Mouse (Mus musculus): ENCODE measurements around the gene Tia1. TPM values are rescaled to one million over a fixed set of nuclear protein-coding genes. Genes with fewer than 3 reads are reported as not detected.

Tia1 gene
- polyA plus RNA-seq, 2 experiments = 173 to 230 TPM

GRCm38 (mm10) chr6:86406306-86406705 lies 2.3 kb downstream of the Tia1 start:
- ATAC-seq (ENCODE audit: low FRiP score, low read depth) = no peak
- no peak for TF ChIP-seq POLR2A (IDR thresholded peaks at IDR 0.05; ENCODE audit: borderline replicate concordance, extremely low read depth, insufficient read depth, insufficient read length)

DNA sequence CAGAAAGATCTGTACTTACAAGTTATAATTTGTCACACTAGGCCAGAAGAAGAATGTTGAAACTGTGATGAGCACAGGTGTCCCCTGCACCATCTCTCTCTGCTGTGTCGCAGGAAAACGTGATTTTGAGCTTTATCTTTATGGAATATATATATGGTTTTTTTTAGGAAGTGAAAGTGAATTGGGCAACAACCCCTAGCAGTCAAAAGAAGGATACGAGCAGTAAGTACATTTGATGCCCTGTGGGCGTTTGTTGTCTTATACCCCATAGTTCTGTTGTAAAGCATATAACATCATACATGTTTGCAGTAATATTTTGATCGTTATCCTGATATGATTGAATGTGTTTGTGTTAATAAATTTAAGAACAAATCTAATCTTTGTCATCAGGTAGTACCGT lies 14.7 kb downstream of the Tia1 start:
- 89% methylated on average over 6 of the region's 6 CpGs for WGBS

More at GRCm38 (mm10) chr6:86406306-86406705, 2.3 kb downstream of the Tia1 start:
- H3K9ac ChIP-seq (ENCODE audit: low read depth, low read length, severe bottlenecking) = no peak overlapping the region
- no peaks in the 10 kb centered on the region for H3K9me3 ChIP-seq (ENCODE audit: control insufficient read depth, low read length)
- no peaks in the 10 kb centered on the region for H3K27me3 ChIP-seq (ENCODE audit: control insufficient read depth, insufficient read depth, low read length)
- H3K36me3 ChIP-seq (ENCODE audit: control insufficient read depth, insufficient read depth, low read length) = peaks cover 16% of the 10 kb centered on the region
- no peak for DNase-seq (ENCODE audit: low spot score)
- H3K27ac ChIP-seq (replicated peaks; ENCODE audit: low read depth, low read length) = no peak overlapping the region
- peaks cover 11% of the 10 kb centered on the region for H3K4me1 ChIP-seq (ENCODE audit: control insufficient read depth, insufficient read depth, low read length)
- H3K4me2 ChIP-seq (replicated peaks; ENCODE audit: low read depth, low read length, severe bottlenecking) = peak overlapping the region; percentile 39
- H3K4me3 ChIP-seq (replicated peaks; ENCODE audit: low read length) = no peak overlapping the region

DNA sequence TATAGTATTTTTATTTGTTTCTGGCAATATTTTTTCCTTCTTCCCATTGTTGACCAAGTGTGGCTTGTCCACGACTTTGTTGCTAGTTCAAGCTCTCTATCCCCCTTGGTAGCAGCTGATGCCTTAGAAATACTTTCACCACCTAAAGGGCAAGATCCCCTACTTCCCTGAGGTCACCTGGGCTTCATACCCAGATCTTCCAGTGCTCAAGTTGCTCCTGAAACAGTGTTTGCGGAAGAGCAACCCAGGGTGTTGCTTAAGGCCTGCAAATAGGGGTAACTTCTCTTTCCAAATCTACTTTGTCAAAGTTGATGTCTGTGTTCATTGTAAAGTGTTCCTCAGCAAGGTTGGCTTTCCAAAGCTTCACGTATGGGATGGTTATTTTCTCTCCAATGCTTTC lies 15.2 kb downstream of the Tia1 start:
- peaks cover 83% of the 10 kb centered on the region for H3K36me3 ChIP-seq (ENCODE audit: control insufficient read depth, insufficient read depth, low read length)
- ATAC-seq (ENCODE audit: low FRiP score, low read depth) (no peak), DNase-seq (ENCODE audit: low spot score) (no peak)
- no peaks in the 10 kb centered on the region for H3K4me1 ChIP-seq (ENCODE audit: control insufficient read depth, insufficient read depth, low read length)
- no peaks in the 10 kb centered on the region for H3K9me3 ChIP-seq (ENCODE audit: control insufficient read depth, low read length)
- H3K27ac ChIP-seq (replicated peaks; ENCODE audit: low read depth, low read length) = no peak overlapping the region
- no peak overlapping the region for H3K4me2 ChIP-seq (replicated peaks; ENCODE audit: low read depth, low read length, severe bottlenecking)
- no peak for TF ChIP-seq POLR2A (IDR thresholded peaks at IDR 0.05; ENCODE audit: borderline replicate concordance, extremely low read depth, insufficient read depth, insufficient read length)
- H3K27me3 ChIP-seq (ENCODE audit: control insufficient read depth, insufficient read depth, low read length) = no peaks in the 10 kb centered on the region
- WGBS = 93% methylated on average over 3 of the region's 3 CpGs
- H3K4me3 ChIP-seq (replicated peaks; ENCODE audit: low read length) = no peak overlapping the region
- no peak overlapping the region for H3K9ac ChIP-seq (ENCODE audit: low read depth, low read length, severe bottlenecking)

More for the DNA sequence above, 14.7 kb downstream of the Tia1 start:
- Histone ChIP-seq H3K9me3 (ENCODE audit: control insufficient read depth, low read length) (no peaks in the 10 kb centered on the region), H3K4me3 (replicated peaks; ENCODE audit: low read length) (no peak overlapping the region), H3K36me3 (ENCODE audit: control insufficient read depth, insufficient read depth, low read length) (peaks cover 85% of the 10 kb centered on the region), H3K27ac (replicated peaks; ENCODE audit: low read depth, low read length) (no peak overlapping the region), H3K9ac (ENCODE audit: low read depth, low read length, severe bottlenecking) (no peak overlapping the region), H3K27me3 (ENCODE audit: control insufficient read depth, insufficient read depth, low read length) (no peaks in the 10 kb centered on the region), H3K4me1 (ENCODE audit: control insufficient read depth, insufficient read depth, low read length) (no peaks in the 10 kb centered on the region), H3K4me2 (replicated peaks; ENCODE audit: low read depth, low read length, severe bottlenecking) (no peak overlapping the region)
- no peak for ATAC-seq (ENCODE audit: low FRiP score, low read depth)
- no peak for TF ChIP-seq POLR2A (IDR thresholded peaks at IDR 0.05; ENCODE audit: borderline replicate concordance, extremely low read depth, insufficient read depth, insufficient read length)
- DNase-seq (ENCODE audit: low spot score) = no peak

DNA sequence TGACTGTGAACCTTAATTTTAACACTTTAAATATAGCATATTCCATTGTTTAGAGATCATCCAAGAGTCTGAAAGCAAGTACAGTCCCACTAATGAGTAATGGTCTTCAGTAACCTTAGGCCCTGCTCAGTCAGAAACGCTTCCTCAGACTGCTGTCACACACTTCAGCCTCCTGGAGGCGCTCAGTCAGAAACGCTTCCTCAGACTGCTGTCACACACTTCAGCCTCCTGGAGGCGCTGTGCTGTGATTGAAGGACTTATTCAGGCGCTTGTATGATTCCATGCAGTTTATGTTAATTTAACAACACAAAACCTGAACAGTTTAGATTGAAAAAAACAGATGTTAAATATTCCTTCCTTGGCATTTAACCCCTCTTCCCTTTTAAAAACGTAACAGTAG lies 16.5 kb downstream of the Tia1 start:
- no peaks in the 10 kb centered on the region for H3K27me3 ChIP-seq (ENCODE audit: control insufficient read depth, insufficient read depth, low read length)
- H3K4me1 ChIP-seq (ENCODE audit: control insufficient read depth, insufficient read depth, low read length) = no peaks in the 10 kb centered on the region
- H3K9me3 ChIP-seq (ENCODE audit: control insufficient read depth, low read length) = no peaks in the 10 kb centered on the region
- no peak for TF ChIP-seq POLR2A (IDR thresholded peaks at IDR 0.05; ENCODE audit: borderline replicate concordance, extremely low read depth, insufficient read depth, insufficient read length)
- H3K4me2 ChIP-seq (replicated peaks; ENCODE audit: low read depth, low read length, severe bottlenecking) = no peak overlapping the region
- H3K9ac ChIP-seq (ENCODE audit: low read depth, low read length, severe bottlenecking) = no peak overlapping the region
- ATAC-seq (ENCODE audit: low FRiP score, low read depth) = no peak
- H3K27ac ChIP-seq (replicated peaks; ENCODE audit: low read depth, low read length) = no peak overlapping the region
- peaks cover 85% of the 10 kb centered on the region for H3K36me3 ChIP-seq (ENCODE audit: control insufficient read depth, insufficient read depth, low read length)
- DNase-seq (ENCODE audit: low spot score) = no peak
- no peak overlapping the region for H3K4me3 ChIP-seq (replicated peaks; ENCODE audit: low read length)
- WGBS = 78% methylated on average over 6 of the region's 6 CpGs

DNA sequence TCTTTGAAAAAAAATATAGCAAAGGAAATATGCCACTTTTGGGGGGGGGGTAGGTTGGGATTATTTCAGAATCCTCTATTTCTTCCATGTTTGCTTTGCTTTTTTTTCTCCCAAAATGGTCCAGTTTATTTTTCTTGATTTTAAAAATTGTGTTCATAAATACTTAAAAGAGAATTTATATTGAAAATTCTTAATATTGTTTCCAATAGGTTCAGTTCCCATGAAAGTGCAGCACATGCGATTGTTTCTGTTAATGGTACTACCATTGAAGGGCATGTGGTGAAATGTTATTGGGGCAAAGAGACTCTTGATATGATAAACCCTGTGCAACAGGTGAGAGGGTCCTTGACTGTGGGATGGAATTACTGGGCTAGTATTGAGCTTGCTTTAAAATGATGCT lies 22.3 kb downstream of the Tia1 start, which contains the start of gene Gm44790:
Gm44790 (plus strand) TSS at position 301 of the 400 bp plus-strand sequence.
- Histone ChIP-seq H3K27ac (replicated peaks; ENCODE audit: low read depth, low read length) (no peak within 1 kb of the TSS), H3K36me3 (ENCODE audit: control insufficient read depth, insufficient read depth, low read length) (peaks cover 87% of the 10 kb centered on the region), H3K9me3 (ENCODE audit: control insufficient read depth, low read length) (no peaks in the 10 kb centered on the region), H3K9ac (ENCODE audit: low read depth, low read length, severe bottlenecking) (no peak within 1 kb of the TSS), H3K4me3 (replicated peaks; ENCODE audit: low read length) (no peak within 1 kb of the TSS), H3K27me3 (ENCODE audit: control insufficient read depth, insufficient read depth, low read length) (no peaks in the 10 kb centered on the region), H3K4me2 (replicated peaks; ENCODE audit: low read depth, low read length, severe bottlenecking) (no peak within 1 kb of the TSS), H3K4me1 (ENCODE audit: control insufficient read depth, insufficient read depth, low read length) (no peaks in the 10 kb centered on the region)
- WGBS = 96% methylated on average over 1 of the region's 1 CpGs
- TF ChIP-seq POLR2A (IDR thresholded peaks at IDR 0.05; ENCODE audit: borderline replicate concordance, extremely low read depth, insufficient read depth, insufficient read length) = no peak
- no peak for ATAC-seq (ENCODE audit: low FRiP score, low read depth)
- no peak for DNase-seq (ENCODE audit: low spot score)

GRCm38 (mm10) chr6:86431531-86431930 lies 27.5 kb downstream of the Tia1 start:
- H3K9me3 ChIP-seq (ENCODE audit: control insufficient read depth, low read length) = no peaks in the 10 kb centered on the region
- no peak overlapping the region for H3K9ac ChIP-seq (ENCODE audit: low read depth, low read length, severe bottlenecking)
- H3K27me3 ChIP-seq (ENCODE audit: control insufficient read depth, insufficient read depth, low read length) = no peaks in the 10 kb centered on the region
- no peaks in the 10 kb centered on the region for H3K4me1 ChIP-seq (ENCODE audit: control insufficient read depth, insufficient read depth, low read length)
- no peak overlapping the region for H3K4me3 ChIP-seq (replicated peaks; ENCODE audit: low read length)
- H3K36me3 ChIP-seq (ENCODE audit: control insufficient read depth, insufficient read depth, low read length) = peaks cover 91% of the 10 kb centered on the region
- no peak overlapping the region for H3K27ac ChIP-seq (replicated peaks; ENCODE audit: low read depth, low read length)
- no peak overlapping the region for H3K4me2 ChIP-seq (replicated peaks; ENCODE audit: low read depth, low read length, severe bottlenecking)
- WGBS = 91% methylated on average over 3 of the region's 3 CpGs
- ATAC-seq (ENCODE audit: low FRiP score, low read depth) (no peak), DNase-seq (ENCODE audit: low spot score) (no peak)
- TF ChIP-seq POLR2A (IDR thresholded peaks at IDR 0.05; ENCODE audit: borderline replicate concordance, extremely low read depth, insufficient read depth, insufficient read length) = no peak

Data from limb, embryonic 14.5 days (tissue).